Mouse (Mus musculus) liver (tissue): ENCODE results near the gene Rab42.
"Not testable (repeated sequence)": the region's sequence is repeated elsewhere in the genome, so short reads cannot be mapped to it uniquely, and the experiment has no call there.

ENCODE experiments used
- DNase-seq: peaks from one replicate; pipeline ENCODE4 v3.0.0-alpha.2; 2020; ENCODE audit warnings: mixed read lengths

Rab42 gene

GRCm38 (mm10) chr4:132311209-132311608 is 8.0 kb upstream of the Rab42 start:
- DNase-seq = no peak

DNA sequence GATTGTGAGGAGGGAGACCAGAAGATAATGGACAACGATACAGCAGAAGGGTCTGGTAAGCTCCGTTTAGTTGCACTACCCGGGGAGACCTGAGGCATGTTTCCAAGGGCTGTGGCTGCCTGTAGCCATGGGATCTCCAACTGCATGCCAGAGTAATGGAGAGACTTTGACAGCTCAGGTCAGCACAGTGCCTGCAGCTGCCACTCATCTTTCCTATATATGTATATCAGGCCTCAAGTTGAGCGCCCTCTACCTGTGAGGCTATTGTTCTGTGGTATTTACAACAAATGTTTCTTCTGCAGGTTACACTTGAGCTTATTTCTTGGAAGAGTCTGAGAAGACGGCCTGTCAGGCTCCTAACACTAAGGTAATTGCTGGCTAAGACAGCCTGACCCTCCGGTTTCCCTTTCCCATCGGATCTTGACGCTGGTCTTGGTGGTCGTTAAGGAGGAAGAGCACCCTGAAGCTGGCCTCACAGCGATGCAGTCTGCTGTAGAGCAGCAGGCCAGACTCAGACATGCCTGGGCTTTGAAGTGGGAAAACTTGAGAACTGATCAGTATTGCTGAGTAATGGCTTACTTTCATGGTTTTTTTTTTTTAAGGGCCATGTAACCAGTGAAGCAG is 6.8 kb upstream of the Rab42 start:
- DNase-seq = peak; percentile 64

DNA sequence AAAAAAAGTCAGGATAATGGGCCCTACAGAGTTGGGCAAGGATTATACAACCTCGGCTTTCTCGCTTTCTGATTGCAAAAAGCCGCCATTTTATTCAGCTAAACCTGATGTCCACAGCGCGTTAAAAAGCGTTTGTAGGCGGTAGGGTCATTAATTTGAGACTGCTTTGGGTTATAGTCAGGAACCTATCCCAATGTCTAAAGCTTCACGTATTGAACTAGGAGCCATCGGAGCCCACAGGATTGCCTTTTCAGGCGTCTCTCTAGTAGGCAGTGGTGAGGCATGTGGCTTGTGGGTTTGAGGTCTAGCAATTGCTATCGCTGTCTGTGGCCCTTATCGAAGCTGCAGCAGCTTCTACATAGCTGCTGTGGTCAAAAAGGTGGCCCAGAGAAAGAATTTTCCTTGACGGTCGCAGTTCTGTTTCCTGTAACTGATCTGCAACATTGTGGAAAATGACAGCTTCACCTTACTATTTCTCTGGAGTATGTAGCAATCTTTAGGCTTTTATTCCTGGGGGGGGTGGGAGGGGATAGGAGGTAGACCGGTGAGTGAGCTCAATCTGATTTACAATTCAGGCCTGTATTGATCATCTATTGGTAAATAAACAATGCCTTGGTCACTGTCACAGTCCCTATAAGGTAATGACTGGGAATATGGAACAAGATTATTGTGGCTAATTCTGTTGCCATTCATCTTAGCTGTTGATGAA is 6.1 kb upstream of the Rab42 start:
- DNase-seq = peak; percentile 61

GRCm38 (mm10) chr4:132308437-132309139 is 5.4 kb upstream of the Rab42 start:
- DNase-seq = peak; percentile 90

- no peak for DNase-seq
Measured at GRCm38 (mm10) chr4:132306004-132306403, 2.8 kb upstream of the Rab42 start.

- peak; percentile 12 for DNase-seq
Measured at GRCm38 (mm10) chr4:132305276-132305675, 2.1 kb upstream of the Rab42 start.

DNA sequence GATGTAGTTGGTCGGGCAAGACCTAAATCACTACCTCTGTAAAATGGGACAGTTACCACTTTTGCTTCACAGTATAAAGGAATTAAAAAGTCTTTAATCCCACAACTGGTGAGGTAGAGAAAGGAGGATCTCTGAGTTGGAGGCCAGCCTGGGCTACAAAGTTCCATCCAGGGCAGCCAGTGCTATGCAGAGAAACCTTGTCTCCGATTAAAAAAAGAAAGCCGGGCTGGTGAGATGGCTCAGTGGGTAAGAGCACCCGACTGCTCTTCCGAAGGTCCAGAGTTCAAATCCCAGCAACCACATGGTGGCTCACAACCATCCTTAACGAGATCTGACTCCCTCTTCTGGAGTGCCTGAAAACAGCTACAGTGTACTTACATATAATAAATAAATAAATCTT is 299 bp upstream of the Rab42 start:
- not testable (repeated sequence) for DNase-seq

DNA sequence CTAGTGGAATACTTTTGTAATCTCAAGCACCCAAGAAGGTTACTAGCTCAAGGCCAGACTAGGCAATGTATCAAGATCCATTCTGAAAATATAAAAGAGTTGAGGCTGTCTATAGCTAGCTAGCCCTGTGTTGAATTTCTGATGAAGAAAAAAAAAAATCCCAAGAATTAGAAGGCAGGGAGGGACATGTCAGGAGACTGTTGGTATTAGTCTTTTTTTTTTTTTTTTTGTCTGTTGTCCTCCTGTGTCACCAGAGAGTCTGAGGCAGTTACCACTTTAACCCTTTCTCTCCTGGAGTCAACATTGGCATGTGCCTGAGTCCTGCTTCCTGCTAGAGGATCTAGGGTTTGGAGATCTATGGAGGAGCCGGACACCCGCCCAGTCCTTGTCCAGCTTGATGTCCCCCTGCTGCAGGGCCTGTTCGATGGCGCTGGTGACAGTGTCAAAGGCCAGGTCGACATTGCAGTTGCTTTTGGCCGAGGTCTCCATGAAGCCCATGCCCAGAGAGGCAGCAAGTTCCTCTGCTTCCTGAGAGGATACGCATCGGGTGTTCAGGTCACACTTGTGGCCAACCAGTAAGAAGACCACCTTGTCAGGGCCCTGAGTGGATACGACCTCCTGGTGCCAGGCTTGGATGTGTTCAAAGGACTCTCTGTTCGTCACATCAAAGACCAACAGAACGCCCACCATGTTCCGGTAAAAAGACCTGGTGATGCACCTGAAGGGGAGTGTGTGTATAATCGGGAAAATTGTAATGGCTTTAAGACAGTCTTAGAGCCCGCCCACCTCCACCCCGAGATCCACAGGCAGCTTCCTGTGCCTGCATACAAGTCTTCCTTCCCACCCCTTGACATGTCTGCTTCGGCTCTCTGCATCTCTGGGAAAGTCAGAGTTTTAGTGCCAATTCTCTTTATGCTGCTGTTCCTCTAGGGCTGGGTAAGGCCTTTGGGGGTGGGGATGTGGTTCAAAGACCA is 933 bp downstream of the Rab42 start:
- no peak for DNase-seq

DNA sequence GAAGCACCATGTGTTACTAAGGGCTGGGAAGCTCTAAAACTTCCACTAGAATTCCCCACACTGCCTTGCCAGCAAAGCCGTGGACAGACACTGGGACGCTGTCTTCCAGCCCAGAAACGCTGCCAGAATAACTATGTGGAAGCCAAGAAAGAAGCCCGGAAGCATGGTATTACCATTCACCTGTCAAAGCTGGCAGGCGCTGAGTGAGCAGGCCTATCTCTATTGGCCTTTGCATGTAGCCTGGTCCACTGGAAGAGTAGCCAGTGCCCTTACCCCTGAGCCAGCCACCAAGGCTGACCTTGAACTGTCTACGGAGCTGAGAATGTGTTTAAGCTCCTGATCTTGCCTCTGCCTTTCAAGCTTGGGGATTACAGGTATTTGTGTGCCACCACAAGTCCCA is 1.7 kb downstream of the Rab42 start:
- DNase-seq = no peak

GRCm38 (mm10) chr4:132299849-132300248 is 3.3 kb downstream of the Rab42 start:
- no peak for DNase-seq

- no peak for DNase-seq
Measured at GRCm38 (mm10) chr4:132295696-132296390, 7.3 kb downstream of the Rab42 start.

DNA sequence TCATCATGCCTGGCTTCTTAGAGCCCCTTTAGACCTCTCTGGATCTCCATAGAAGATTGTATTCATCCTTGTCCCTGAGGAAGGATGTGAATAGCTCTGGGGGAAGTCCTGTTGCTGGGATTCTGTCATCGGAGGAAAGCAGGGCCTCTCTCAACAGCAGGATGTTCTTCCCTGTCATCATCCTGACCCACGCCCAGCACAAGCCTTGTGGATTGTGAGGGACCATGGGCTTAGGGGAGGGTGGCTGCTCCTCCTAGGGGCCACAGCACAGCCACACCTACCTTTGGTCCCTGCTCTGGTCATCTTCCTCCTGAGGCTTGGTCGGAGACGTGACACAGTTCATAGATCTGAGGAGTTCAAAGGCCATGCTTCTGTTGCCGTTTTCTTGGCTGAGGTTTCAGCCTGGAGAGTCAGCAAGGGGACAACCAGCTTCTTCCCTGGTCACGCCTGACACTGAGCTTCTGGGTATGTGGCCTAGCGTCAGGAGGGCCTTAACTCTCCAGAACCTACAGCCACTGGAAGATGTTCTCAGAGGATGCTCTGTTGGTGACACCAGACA is 9.4 kb downstream of the Rab42 start:
- DNase-seq = no peak

DNA sequence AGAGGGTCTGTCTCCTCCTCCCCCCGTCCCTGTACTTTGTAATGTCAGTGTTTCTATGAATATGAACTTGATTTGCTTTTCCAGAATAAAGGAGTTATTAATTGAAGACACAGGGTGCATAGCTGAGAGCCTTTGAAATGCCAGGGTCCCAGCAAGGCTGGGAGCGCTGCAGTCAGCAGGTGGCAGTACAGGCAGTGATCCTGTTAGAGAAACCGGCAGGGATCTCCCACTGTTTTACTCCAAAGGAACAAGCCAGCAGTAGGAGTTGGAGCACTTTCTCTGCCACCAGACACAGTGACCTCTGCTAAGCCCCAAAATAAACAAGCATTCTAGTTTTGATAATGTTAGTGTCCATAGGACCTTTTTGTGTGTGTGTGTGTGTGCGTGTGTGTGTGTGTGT is 10.2 kb downstream of the Rab42 start:
- no peak for DNase-seq

DNA sequence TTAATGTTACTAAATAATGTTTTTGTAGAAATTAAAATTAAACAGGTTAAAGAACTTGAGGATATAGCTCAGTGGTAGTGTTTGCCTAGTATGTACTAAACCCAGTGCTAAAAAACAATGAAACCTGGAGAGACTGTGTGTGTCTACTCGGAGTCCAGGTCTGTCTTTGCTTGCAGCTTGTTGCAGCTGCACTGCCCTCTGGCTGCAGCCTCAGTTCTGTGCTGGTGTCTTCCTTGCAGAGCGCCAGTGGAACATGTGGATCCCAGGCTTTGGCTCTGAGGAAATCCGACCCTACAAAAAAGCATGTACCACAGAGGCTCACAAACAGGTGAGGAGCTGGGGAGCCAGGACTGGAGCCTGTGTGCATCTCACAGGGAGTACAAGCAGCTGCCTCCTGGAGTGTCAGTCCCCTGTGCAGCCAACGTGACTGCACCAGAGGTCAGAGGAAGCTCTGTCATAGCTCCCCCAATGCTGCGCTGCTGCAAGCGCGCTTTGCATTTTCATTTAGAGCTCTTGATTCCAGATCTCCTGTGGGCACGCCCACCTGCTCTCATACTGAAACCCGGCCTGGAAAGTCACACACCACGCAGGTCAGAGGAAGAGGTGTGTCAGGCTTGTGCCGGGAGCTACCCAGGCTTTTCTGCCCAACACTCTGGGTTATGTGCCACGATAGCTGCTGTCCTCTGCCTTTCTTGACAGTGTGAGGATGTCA is 11.4 kb downstream of the Rab42 start:
- no peak for DNase-seq

- no peak for DNase-seq
Measured at GRCm38 (mm10) chr4:132291056-132291455, 12.1 kb downstream of the Rab42 start.

DNA sequence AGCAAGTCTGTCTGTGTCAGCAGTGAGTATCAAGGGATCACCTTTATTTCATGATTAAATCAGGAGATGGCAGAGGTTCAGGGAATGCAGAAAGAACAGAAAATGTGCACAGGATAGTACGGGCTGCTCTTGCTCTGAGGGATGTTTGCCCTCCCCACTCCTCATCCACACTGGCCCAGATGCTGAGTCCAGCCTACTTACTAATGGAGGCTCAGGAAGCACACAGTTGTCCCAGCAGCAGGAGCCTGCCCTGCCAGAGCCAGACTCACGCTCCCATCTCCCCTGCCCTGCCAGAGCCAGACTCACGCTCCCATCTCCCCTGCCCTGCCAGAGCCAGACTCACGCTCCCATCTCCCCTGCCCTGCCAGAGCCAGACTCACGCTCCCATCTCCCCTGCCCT is 14.3 kb downstream of the Rab42 start:
- DNase-seq = not testable (repeated sequence)

GRCm38 (mm10) chr4:132275949-132276348 is 27.2 kb downstream of the Rab42 start:
- peak; percentile 24 for DNase-seq

DNA sequence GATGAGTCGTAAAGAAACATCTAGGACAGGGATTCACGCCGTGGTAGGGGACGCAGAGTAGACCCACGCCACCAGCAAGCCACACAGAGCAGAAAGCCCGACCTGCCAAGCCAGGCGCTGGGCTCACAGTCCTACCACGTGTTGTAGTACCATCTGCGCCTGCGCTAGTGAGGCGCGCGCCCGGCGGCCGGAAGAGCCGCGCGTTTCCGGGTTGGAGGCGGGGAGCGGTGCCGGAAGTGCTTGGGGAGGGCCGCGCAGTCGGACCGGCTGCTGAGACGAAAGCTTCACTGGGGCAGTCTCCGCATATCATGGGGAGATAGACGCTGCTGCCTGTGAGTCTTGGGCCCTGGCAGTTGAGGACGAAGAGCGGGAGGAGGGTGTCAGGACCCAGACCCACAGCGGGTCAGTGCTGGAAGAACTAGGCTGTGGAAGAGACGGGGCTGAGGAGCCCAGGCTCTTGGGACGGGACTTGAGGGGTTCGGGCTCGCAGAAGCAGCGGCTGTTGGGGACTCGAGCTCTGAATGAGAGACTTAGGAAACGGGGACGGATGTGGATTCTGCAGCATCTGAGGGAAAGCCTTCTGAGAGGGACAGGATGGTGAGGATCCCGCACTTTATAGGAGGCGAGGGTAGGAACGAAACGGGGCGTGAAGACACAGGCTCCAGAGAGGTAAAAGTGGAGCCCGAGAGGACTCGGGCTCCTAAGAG is 28.9 kb downstream of the Rab42 start, which contains the start of gene Taf12:
Taf12 (plus strand) TSS at position 220 of the 707 bp plus-strand sequence.
- DNase-seq = peak; percentile 95

GRCm38 (mm10) chr4:132273166-132273565 is 30.0 kb downstream of the Rab42 start:
- no peak for DNase-seq
